Mouse (Mus musculus) kidney, adult 2 months (tissue): ENCODE results near the gene Spag7.

Experiments used
- CTCF ChIP-seq: fragments of 200-500 bp; conservative IDR thresholded peaks from 2 replicates; pipeline ENCODE4 v1.5.1; 2011; ENCODE audit warnings: low read depth, mild to moderate bottlenecking, control low read depth, low read length, moderate library complexity, mixed read lengths; ENCODE audit not compliant: insufficient read depth, insufficient read length
- POLR2A ChIP-seq: fragments of 200-500 bp; IDR thresholded peaks from one replicate; pipeline ENCODE4 v1.6.1; 2011; ENCODE audit warnings: low read depth, low read length, control low read depth

DNA sequence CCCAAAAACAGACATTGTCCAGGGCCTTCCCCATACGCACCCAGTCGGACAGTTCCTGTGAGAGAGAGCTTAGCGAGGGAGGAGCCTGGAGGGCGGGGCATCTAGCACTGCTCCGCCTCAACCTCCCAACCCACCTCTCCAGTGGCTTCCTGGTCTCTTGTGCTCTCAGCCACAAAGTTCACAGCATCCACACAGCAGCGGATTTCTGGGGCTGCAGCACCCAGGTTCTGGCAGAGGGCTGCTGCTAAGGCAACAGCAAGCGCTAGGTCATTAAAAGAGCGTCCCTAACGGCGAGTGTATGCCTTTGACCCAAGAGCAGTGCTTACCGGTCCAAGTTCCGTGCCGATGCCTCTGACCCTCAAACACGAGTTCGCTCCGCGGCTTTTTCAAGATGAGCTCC is 54.1 kb downstream of the Spag7 start:
- no peak for TF ChIP-seq POLR2A
- TF ChIP-seq CTCF, result no peak; the same call in 1 of the 2 replicates
